Mouse (Mus musculus) ES-Bruce4 (cell line): Measurements from ENCODE around the gene Man1a. TPM values are rescaled to one million over a fixed set of nuclear protein-coding genes. Genes with fewer than 3 reads are reported as not detected.

Source experiments
- H3K27ac ChIP-seq: 2 replicates; pipeline ENCODE4 v1.5.1; 2012; ENCODE audit warnings: low read length, inconsistent platforms; ENCODE audit not compliant: insufficient read depth
- H3K27me3 ChIP-seq: 2 replicates; pipeline ENCODE4 v1.6.1; 2012; ENCODE audit warnings: mild to moderate bottlenecking, low read length, inconsistent platforms; ENCODE audit not compliant: control insufficient read depth, poor library complexity, insufficient read depth, severe bottlenecking
- H3K36me3 ChIP-seq: 2 replicates; pipeline ENCODE4 v1.6.1; 2012; ENCODE audit warnings: inconsistent platforms, mild to moderate bottlenecking, low read length, moderate library complexity; ENCODE audit not compliant: control insufficient read depth, poor library complexity, insufficient read depth, severe bottlenecking
- H3K4me1 ChIP-seq: one replicate; pipeline ENCODE4 v1.8.1; 2011; ENCODE audit warnings: low read length; ENCODE audit not compliant: control insufficient read depth, insufficient read depth
- H3K4me3 ChIP-seq: 2 replicates; pipeline ENCODE4 v1.5.1; 2011; ENCODE audit warnings: low read depth, mild to moderate bottlenecking, low read length
- H3K9ac ChIP-seq: 2 replicates; pipeline ENCODE4 v1.6.1; 2012; ENCODE audit warnings: low read depth, mild to moderate bottlenecking, inconsistent platforms; ENCODE audit not compliant: poor library complexity, severe bottlenecking
- H3K9me3 ChIP-seq: replicated peaks from 2 replicates; pipeline ENCODE4 v1.6.1; 2012; ENCODE audit warnings: mild to moderate bottlenecking, low read length, inconsistent platforms; ENCODE audit not compliant: control insufficient read depth, poor library complexity, insufficient read depth, severe bottlenecking
- CTCF ChIP-seq: IDR thresholded peaks from one replicate; pipeline ENCODE4 v1.8.1; 2011; ENCODE audit warnings: low read depth, low read length
- EP300 ChIP-seq: IDR thresholded peaks from 2 replicates; pipeline ENCODE4 v1.6.1; 2011; ENCODE audit warnings: low read depth, low read length; ENCODE audit not compliant: insufficient read depth
- POLR2A ChIP-seq: IDR thresholded peaks from one replicate; pipeline ENCODE4 v1.8.1; 2011; ENCODE audit warnings: low read length; ENCODE audit not compliant: insufficient read depth
- polyA plus RNA-seq: library from polyadenylated mRNA; stranded (reverse); fragments of >200 nt; gene quantifications from 2 replicates; pipeline ENCODE4 v1.2.4, GENCODE M21; 2011; ENCODE audit warnings: low read depth; ENCODE audit not compliant: missing spikeins, insufficient read depth, insufficient read length

Man1a gene
- polyA plus RNA-seq, 1 experiment = 4.8 TPM

DNA sequence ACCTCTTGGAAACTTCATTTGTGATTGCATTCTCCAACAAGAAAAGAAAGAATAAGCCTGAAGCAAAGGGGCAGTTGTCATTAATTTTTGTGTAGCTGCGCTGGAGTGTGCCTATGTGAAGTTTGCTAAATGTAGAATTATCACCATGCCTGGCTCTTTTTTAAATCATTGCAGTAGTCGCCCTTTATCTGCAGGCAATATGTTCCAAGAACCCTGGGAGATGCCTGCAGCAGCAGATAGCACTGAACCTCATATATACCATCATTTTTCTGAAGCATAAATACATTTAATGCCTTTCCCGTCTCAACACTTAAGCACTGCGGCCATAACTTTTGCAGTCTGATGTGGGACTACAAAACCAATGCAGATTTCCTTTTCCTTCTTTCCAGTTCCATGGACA lies 50.3 kb downstream of the Man1a start:
- H3K27ac ChIP-seq = no peak overlapping the region
- no peak overlapping the region for H3K9ac ChIP-seq
- no peaks in the 10 kb centered on the region for H3K36me3 ChIP-seq
- TF ChIP-seq POLR2A (no peak), CTCF (no peak)
- no peaks in the 10 kb centered on the region for H3K4me1 ChIP-seq
- no peaks in the 10 kb centered on the region for H3K9me3 ChIP-seq
- H3K4me3 ChIP-seq = no peak overlapping the region
- no peaks in the 10 kb centered on the region for H3K27me3 ChIP-seq

DNA sequence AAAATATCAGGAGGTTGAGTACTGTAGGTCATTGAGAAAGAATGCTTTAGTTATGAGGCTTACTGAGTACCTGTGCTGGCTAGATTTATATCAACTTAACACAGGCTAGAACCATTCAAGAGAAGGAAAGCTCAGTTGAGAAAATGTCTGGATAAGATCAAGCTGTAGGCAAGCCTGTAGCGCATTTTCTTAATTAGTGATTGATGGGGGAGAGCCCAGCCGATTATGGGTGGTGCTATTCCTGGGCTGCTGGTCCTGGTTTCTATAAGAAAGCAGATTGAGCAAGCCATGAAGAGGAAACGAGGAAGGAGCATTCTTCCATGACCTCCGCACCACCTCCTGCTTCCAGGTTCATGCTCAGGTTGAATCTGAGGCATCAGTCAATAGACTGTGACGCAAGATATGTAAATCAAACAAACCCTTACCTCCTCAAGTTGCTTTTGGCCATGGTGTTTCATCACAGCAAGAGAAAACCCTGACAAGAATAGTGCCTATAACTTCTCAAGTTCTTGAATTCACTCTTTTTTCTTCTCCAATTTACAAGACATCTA lies 58.4 kb downstream of the Man1a start:
- no peak overlapping the region for H3K27ac ChIP-seq
- no peaks in the 10 kb centered on the region for H3K4me1 ChIP-seq
- H3K36me3 ChIP-seq = no peaks in the 10 kb centered on the region
- no peak overlapping the region for H3K4me3 ChIP-seq
- no peak overlapping the region for H3K9ac ChIP-seq
- TF ChIP-seq CTCF = no peak
- no peak for TF ChIP-seq EP300
- TF ChIP-seq POLR2A = no peak
- no peaks in the 10 kb centered on the region for H3K9me3 ChIP-seq
- no peaks in the 10 kb centered on the region for H3K27me3 ChIP-seq

DNA sequence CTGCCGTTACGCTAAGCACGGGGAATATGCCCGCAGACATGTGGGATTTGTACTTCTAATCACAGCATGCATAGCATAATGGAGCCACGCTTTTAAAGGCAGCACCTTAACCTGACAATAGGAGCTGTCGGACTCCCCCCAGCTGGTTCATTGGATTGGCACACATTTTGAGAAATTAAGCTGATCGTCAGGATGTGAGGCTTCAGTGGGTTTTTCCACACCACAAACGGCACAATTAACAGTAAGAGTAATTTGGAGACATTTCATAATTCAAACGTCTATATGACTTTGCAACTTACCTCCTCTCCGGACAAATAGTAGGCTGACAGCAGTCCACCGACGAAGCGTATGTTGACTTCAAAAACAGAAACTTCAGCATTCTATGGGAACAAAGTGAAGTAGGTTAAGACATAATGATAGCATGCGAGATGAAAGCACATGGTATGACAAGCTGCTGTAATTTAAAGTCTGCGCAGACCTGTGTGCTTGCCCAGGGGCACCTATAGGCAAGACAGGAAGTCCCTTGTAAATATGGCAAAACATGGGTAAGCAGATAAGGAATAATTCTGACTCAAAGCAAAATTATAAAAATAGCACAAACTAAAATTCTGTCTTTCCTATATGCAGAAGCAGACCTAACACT lies 62.2 kb downstream of the Man1a start:
- no peaks in the 10 kb centered on the region for H3K4me1 ChIP-seq
- no peak overlapping the region for H3K4me3 ChIP-seq
- no peaks in the 10 kb centered on the region for H3K9me3 ChIP-seq
- no peaks in the 10 kb centered on the region for H3K27me3 ChIP-seq
- no peaks in the 10 kb centered on the region for H3K36me3 ChIP-seq
- no peak overlapping the region for H3K9ac ChIP-seq
- TF ChIP-seq EP300 = no peak
- no peak for TF ChIP-seq POLR2A
- TF ChIP-seq CTCF = no peak
- H3K27ac ChIP-seq = no peak overlapping the region

DNA sequence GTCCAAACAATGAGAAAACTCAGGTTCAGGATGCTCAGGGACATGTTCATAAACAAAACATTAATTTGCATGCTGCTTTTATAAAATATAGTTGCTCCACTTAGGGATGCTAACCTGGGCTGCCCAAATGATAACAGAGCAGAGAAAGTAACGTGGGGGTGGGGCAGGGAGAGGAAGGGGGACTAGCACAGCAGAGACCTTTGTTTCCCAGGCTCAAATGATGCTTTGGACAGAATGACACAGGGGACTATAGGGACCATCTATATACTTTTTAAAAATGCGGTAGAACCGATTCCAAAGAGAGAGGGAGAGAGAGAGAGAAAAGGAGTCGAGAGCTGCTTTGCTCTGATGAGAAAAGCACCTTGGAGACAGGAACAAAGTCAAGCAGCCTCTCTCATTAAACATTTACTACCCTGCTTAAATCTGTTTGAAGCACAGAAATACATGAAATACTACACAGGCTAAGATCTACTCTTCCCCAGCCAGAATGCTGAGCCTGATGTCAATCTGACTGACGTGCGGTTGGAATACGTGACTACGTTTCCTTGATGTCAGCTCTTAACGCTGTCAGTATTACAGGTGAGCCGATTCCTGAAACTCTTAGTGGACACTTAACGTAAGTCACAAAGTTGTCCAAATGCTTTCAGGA lies 63.1 kb downstream of the Man1a start:
- no peak overlapping the region for H3K27ac ChIP-seq
- TF ChIP-seq POLR2A (no peak), CTCF (no peak), EP300 (no peak)
- H3K36me3 ChIP-seq = no peaks in the 10 kb centered on the region
- H3K9me3 ChIP-seq = no peaks in the 10 kb centered on the region
- H3K27me3 ChIP-seq = no peaks in the 10 kb centered on the region
- H3K9ac ChIP-seq = no peak overlapping the region
- no peak overlapping the region for H3K4me3 ChIP-seq
- no peaks in the 10 kb centered on the region for H3K4me1 ChIP-seq

DNA sequence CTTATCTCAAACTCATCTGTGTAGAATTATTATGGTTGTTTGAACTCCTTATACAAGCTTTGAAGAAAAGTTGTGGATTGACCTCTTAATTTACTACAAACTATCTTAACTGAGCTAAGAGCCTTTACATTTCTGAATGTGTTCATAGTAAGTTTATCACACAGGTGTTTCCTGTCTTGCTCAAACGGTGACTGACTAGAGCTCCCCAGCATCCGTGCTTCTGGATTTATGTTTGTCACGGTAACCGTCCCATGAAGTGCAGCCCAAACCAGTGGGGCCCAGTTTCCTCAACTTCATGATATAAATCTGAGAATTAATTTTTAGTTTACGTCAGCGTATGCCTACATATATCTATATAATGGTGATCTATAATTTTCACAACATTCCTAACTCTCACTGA lies 67.3 kb downstream of the Man1a start:
- Histone ChIP-seq H3K27ac (no peak overlapping the region), H3K4me3 (no peak overlapping the region), H3K27me3 (no peaks in the 10 kb centered on the region), H3K9me3 (no peaks in the 10 kb centered on the region), H3K36me3 (no peaks in the 10 kb centered on the region), H3K4me1 (no peaks in the 10 kb centered on the region), H3K9ac (no peak overlapping the region)
- TF ChIP-seq POLR2A (no peak), EP300 (no peak), CTCF (no peak)

DNA sequence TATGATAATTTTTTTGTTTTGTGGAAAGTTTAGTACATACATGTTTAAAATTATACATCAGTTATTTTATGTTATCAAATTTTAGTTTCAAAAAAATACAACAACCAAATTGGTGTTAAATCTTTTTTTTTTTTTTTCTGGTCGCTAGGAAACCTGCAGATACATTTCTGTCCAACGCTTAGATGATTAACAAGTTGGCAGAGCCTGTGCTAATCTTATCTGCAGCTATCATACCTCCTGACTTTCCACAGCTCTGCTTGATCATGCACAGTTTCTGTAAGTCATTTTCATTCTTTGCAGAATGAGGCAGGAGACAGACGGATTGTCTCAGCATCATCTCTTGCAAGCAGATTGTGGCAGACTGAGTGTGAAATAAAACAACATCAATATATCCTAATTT lies 69.5 kb downstream of the Man1a start:
- TF ChIP-seq EP300 (no peak), CTCF (no peak), POLR2A (no peak)
- Histone ChIP-seq H3K9me3 (no peaks in the 10 kb centered on the region), H3K4me1 (no peaks in the 10 kb centered on the region), H3K36me3 (no peaks in the 10 kb centered on the region), H3K4me3 (no peak overlapping the region), H3K27ac (no peak overlapping the region), H3K9ac (no peak overlapping the region), H3K27me3 (no peaks in the 10 kb centered on the region)
